Mouse (Mus musculus): ENCODE results near the gene Alad. TPM values are rescaled to one million over a fixed set of nuclear protein-coding genes. Genes with fewer than 3 reads are reported as not detected.
A peak's percentile ranks its signal among the peaks of the same experiment; 100 is the strongest.

Gene Alad
- 77.5 and 80.1 TPM in 2 replicates for polyA plus RNA-seq (2014; fragmentation: Nextera tagmentation; extraction: Ambion mirVana)

DNA sequence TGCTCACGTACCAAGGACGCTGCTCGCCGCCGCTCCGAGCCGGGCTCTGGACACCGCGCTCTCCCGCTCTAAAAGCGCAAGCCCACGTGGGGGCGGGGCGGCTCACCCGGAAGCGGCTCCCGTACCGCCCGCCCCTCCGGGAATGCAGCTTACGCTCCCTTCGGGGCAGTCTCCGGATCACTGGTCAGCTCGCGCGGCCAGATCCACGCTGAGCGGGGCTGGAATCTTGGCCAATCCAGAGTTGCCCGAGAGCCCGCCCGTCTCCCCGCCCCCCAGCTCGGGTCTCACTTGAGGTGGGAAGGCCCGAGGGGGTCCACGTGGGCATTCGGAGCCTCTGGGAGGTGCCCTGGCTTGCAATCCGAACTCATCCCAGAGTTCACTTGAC lies at the start of gene Alad:
Alad (minus strand) TSS at position 70 of the 385 bp plus-strand sequence.
- Histone ChIP-seq H3K4me2 (replicated peaks; ENCODE audit: low read depth, low read length) (peak within 1 kb of the TSS; percentile 62), H3K4me1 (replicated peaks; ENCODE audit: control insufficient read depth, insufficient read depth, low read length) (peaks cover 3% of the 10 kb centered on the region; the same call in 1 of the 2 replicates), H3K9ac (ENCODE audit: low read depth, low read length) (peak within 1 kb of the TSS; percentile 68), H3K4me3 (ENCODE audit: low read depth, low read length) (peak within 1 kb of the TSS; percentile 48), H3K9me3 (ENCODE audit: control insufficient read depth, low read length) (no peaks in the 10 kb centered on the region), H3K36me3 (ENCODE audit: control insufficient read depth, insufficient read depth, low read length) (no peaks in the 10 kb centered on the region), H3K27me3 (ENCODE audit: control insufficient read depth, insufficient read depth, low read length) (no peaks in the 10 kb centered on the region), H3K27ac (ENCODE audit: low read depth, low read length) (peak within 1 kb of the TSS; percentile 34)
- peak; percentile 89 for DNase-seq (ENCODE audit: low spot score)
- WGBS = 0% methylated on average over 18 of the region's 37 CpGs
- peak; percentile 88 for ATAC-seq (ENCODE audit: low FRiP score)

GRCm38 (mm10) chr4:62568359-62568758 lies 48.6 kb upstream of the Alad start:
- Histone ChIP-seq H3K36me3 (ENCODE audit: control insufficient read depth, insufficient read depth, low read length) (no peaks in the 10 kb centered on the region), H3K9ac (ENCODE audit: low read depth, low read length) (no peak overlapping the region), H3K4me1 (replicated peaks; ENCODE audit: control insufficient read depth, insufficient read depth, low read length) (no peaks in the 10 kb centered on the region), H3K4me3 (ENCODE audit: low read depth, low read length) (no peak overlapping the region), H3K27ac (ENCODE audit: low read depth, low read length) (no peak overlapping the region), H3K27me3 (ENCODE audit: control insufficient read depth, insufficient read depth, low read length) (no peaks in the 10 kb centered on the region), H3K9me3 (ENCODE audit: control insufficient read depth, low read length) (no peaks in the 10 kb centered on the region), H3K4me2 (replicated peaks; ENCODE audit: low read depth, low read length) (no peak overlapping the region)
- 82% methylated on average over 1 of the region's 1 CpGs for whole genome bisulfite sequencing
- ATAC-seq (ENCODE audit: low FRiP score) = no peak
- no peak for DNase-seq (ENCODE audit: low spot score)

GRCm38 (mm10) chr4:62567696-62568095 lies 48.0 kb upstream of the Alad start:
- H3K4me1 ChIP-seq (replicated peaks; ENCODE audit: control insufficient read depth, insufficient read depth, low read length) = no peaks in the 10 kb centered on the region
- ATAC-seq (ENCODE audit: low FRiP score) = no peak
- no peak for DNase-seq (ENCODE audit: low spot score)
- H3K4me3 ChIP-seq (ENCODE audit: low read depth, low read length) = no peak overlapping the region
- no peak overlapping the region for H3K4me2 ChIP-seq (replicated peaks; ENCODE audit: low read depth, low read length)
- no peak overlapping the region for H3K9ac ChIP-seq (ENCODE audit: low read depth, low read length)
- WGBS = 95% methylated on average over 6 of the region's 6 CpGs
- H3K9me3 ChIP-seq (ENCODE audit: control insufficient read depth, low read length) = no peaks in the 10 kb centered on the region
- no peaks in the 10 kb centered on the region for H3K36me3 ChIP-seq (ENCODE audit: control insufficient read depth, insufficient read depth, low read length)
- no peak overlapping the region for H3K27ac ChIP-seq (ENCODE audit: low read depth, low read length)
- H3K27me3 ChIP-seq (ENCODE audit: control insufficient read depth, insufficient read depth, low read length) = no peaks in the 10 kb centered on the region

- H3K36me3 ChIP-seq (ENCODE audit: control insufficient read depth, insufficient read depth, low read length) = no peaks in the 10 kb centered on the region
- H3K4me1 ChIP-seq (replicated peaks; ENCODE audit: control insufficient read depth, insufficient read depth, low read length) = no peaks in the 10 kb centered on the region
- no peak overlapping the region for H3K9ac ChIP-seq (ENCODE audit: low read depth, low read length)
- 87% methylated on average over 4 of the region's 4 CpGs for WGBS
- no peaks in the 10 kb centered on the region for H3K9me3 ChIP-seq (ENCODE audit: control insufficient read depth, low read length)
- H3K27ac ChIP-seq (ENCODE audit: low read depth, low read length) = no peak overlapping the region
- ATAC-seq (ENCODE audit: low FRiP score) (no peak), DNase-seq (ENCODE audit: low spot score) (no peak)
- H3K27me3 ChIP-seq (ENCODE audit: control insufficient read depth, insufficient read depth, low read length) = no peaks in the 10 kb centered on the region
- H3K4me3 ChIP-seq (ENCODE audit: low read depth, low read length) = no peak overlapping the region
- H3K4me2 ChIP-seq (replicated peaks; ENCODE audit: low read depth, low read length) = no peak overlapping the region
Observed at GRCm38 (mm10) chr4:62566530-62566929, 46.8 kb upstream of the Alad start.

GRCm38 (mm10) chr4:62562006-62562405 lies 42.3 kb upstream of the Alad start:
- Histone ChIP-seq H3K4me1 (replicated peaks; ENCODE audit: control insufficient read depth, insufficient read depth, low read length) (no peaks in the 10 kb centered on the region), H3K9me3 (ENCODE audit: control insufficient read depth, low read length) (no peaks in the 10 kb centered on the region), H3K27ac (ENCODE audit: low read depth, low read length) (no peak overlapping the region), H3K27me3 (ENCODE audit: control insufficient read depth, insufficient read depth, low read length) (no peaks in the 10 kb centered on the region), H3K36me3 (ENCODE audit: control insufficient read depth, insufficient read depth, low read length) (no peaks in the 10 kb centered on the region), H3K4me2 (replicated peaks; ENCODE audit: low read depth, low read length) (no peak overlapping the region), H3K9ac (ENCODE audit: low read depth, low read length) (no peak overlapping the region), H3K4me3 (ENCODE audit: low read depth, low read length) (no peak overlapping the region)
- DNase-seq (ENCODE audit: low spot score) (peak; percentile 9), ATAC-seq (ENCODE audit: low FRiP score) (no peak)
- 80% methylated on average over 4 of the region's 4 CpGs for WGBS

GRCm38 (mm10) chr4:62561630-62562001 lies 41.9 kb upstream of the Alad start:
- peak; percentile 25; the same call in 1 of the 2 replicates for ATAC-seq (ENCODE audit: low FRiP score)

GRCm38 (mm10) chr4:62560963-62561629 lies 41.4 kb upstream of the Alad start:
- no peak overlapping the region for H3K4me3 ChIP-seq (ENCODE audit: low read depth, low read length)
- no peaks in the 10 kb centered on the region for H3K9me3 ChIP-seq (ENCODE audit: control insufficient read depth, low read length)
- no peaks in the 10 kb centered on the region for H3K4me1 ChIP-seq (replicated peaks; ENCODE audit: control insufficient read depth, insufficient read depth, low read length)
- peak; percentile 84 for DNase-seq (ENCODE audit: low spot score)
- no peaks in the 10 kb centered on the region for H3K27me3 ChIP-seq (ENCODE audit: control insufficient read depth, insufficient read depth, low read length)
- no peak overlapping the region for H3K4me2 ChIP-seq (replicated peaks; ENCODE audit: low read depth, low read length)
- ATAC-seq (ENCODE audit: low FRiP score) = peak; percentile 63
- WGBS = 27% methylated on average over 4 of the region's 4 CpGs
- no peak overlapping the region for H3K9ac ChIP-seq (ENCODE audit: low read depth, low read length)
- H3K27ac ChIP-seq (ENCODE audit: low read depth, low read length) = no peak overlapping the region
- H3K36me3 ChIP-seq (ENCODE audit: control insufficient read depth, insufficient read depth, low read length) = no peaks in the 10 kb centered on the region

More at GRCm38 (mm10) chr4:62561630-62562001, 41.9 kb upstream of the Alad start:
- no peaks in the 10 kb centered on the region for H3K9me3 ChIP-seq (ENCODE audit: control insufficient read depth, low read length)
- no peaks in the 10 kb centered on the region for H3K27me3 ChIP-seq (ENCODE audit: control insufficient read depth, insufficient read depth, low read length)
- DNase-seq (ENCODE audit: low spot score) = no peak
- no peaks in the 10 kb centered on the region for H3K36me3 ChIP-seq (ENCODE audit: control insufficient read depth, insufficient read depth, low read length)
- no peak overlapping the region for H3K27ac ChIP-seq (ENCODE audit: low read depth, low read length)
- no peak overlapping the region for H3K4me2 ChIP-seq (replicated peaks; ENCODE audit: low read depth, low read length)
- 74% methylated on average over 3 of the region's 3 CpGs for WGBS
- H3K4me1 ChIP-seq (replicated peaks; ENCODE audit: control insufficient read depth, insufficient read depth, low read length) = no peaks in the 10 kb centered on the region
- no peak overlapping the region for H3K9ac ChIP-seq (ENCODE audit: low read depth, low read length)
- no peak overlapping the region for H3K4me3 ChIP-seq (ENCODE audit: low read depth, low read length)

DNA sequence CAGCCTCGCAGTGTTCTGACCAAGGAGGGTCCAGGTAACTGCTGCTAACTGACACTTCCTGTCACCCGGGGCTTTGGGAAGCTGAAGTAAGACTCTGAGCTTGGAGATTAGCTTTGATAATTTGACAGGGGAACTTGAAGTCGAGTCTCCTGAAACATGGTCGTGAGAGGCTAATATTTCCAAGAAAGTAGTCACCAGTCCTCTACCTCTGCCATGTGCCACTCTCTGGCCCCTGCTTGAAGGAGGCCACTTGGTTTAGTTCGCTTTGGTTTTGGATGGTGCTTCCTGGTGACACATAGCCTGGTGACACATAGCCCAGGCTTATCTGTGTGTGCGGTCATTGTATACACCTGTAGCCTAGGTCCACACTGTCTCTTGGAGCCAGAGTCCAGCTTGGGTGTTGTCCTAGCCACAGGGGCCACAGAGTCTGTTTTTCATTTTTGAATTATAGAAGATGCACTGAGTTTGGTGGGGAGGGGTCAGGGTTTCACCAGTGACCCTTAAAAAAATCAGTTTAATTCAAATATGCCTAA lies 40.1 kb upstream of the Alad start, which contains the start of gene Rgs3:
Rgs3 (plus strand) TSS at position 51 of the 533 bp plus-strand sequence.
- Histone ChIP-seq H3K27ac (ENCODE audit: low read depth, low read length) (no peak within 1 kb of the TSS), H3K27me3 (ENCODE audit: control insufficient read depth, insufficient read depth, low read length) (no peaks in the 10 kb centered on the region), H3K9me3 (ENCODE audit: control insufficient read depth, low read length) (no peaks in the 10 kb centered on the region), H3K4me2 (replicated peaks; ENCODE audit: low read depth, low read length) (no peak within 1 kb of the TSS), H3K4me3 (ENCODE audit: low read depth, low read length) (no peak within 1 kb of the TSS), H3K36me3 (ENCODE audit: control insufficient read depth, insufficient read depth, low read length) (no peaks in the 10 kb centered on the region), H3K9ac (ENCODE audit: low read depth, low read length) (no peak within 1 kb of the TSS), H3K4me1 (replicated peaks; ENCODE audit: control insufficient read depth, insufficient read depth, low read length) (no peaks in the 10 kb centered on the region)
- DNase-seq (ENCODE audit: low spot score) (no peak), ATAC-seq (ENCODE audit: low FRiP score) (no peak)
- WGBS = 68% methylated on average over 6 of the region's 6 CpGs

- no peak overlapping the region for H3K4me3 ChIP-seq (ENCODE audit: low read depth, low read length)
- no peak overlapping the region for H3K27ac ChIP-seq (ENCODE audit: low read depth, low read length)
- H3K9me3 ChIP-seq (ENCODE audit: control insufficient read depth, low read length) = no peaks in the 10 kb centered on the region
- no peak overlapping the region for H3K9ac ChIP-seq (ENCODE audit: low read depth, low read length)
- 79% methylated on average over 3 of the region's 3 CpGs for WGBS
- ATAC-seq (ENCODE audit: low FRiP score) = no peak
- no peak for DNase-seq (ENCODE audit: low spot score)
- H3K4me2 ChIP-seq (replicated peaks; ENCODE audit: low read depth, low read length) = no peak overlapping the region
- no peaks in the 10 kb centered on the region for H3K27me3 ChIP-seq (ENCODE audit: control insufficient read depth, insufficient read depth, low read length)
- H3K36me3 ChIP-seq (ENCODE audit: control insufficient read depth, insufficient read depth, low read length) = no peaks in the 10 kb centered on the region
- no peaks in the 10 kb centered on the region for H3K4me1 ChIP-seq (replicated peaks; ENCODE audit: control insufficient read depth, insufficient read depth, low read length)
Observed at GRCm38 (mm10) chr4:62557436-62557835, 37.7 kb upstream of the Alad start.

Data from hindbrain, embryonic 11.5 days (tissue).